Mouse (Mus musculus): ENCODE data around the gene Galnt7.
"Not testable (repeated sequence)": the region's sequence is repeated elsewhere in the genome, so short reads cannot be mapped to it uniquely, and the experiment has no call there.

Gene Galnt7

GRCm38 (mm10) chr8:57534495-57534894, 118.3 kb downstream of the Galnt7 start:
- no peak for DNase-seq

GRCm38 (mm10) chr8:57533106-57533505, 119.7 kb downstream of the Galnt7 start:
- DNase-seq, result no peak

- no peak for DNase-seq
Observed at GRCm38 (mm10) chr8:57532223-57532622, 120.6 kb downstream of the Galnt7 start.

- DNase-seq, result peak; percentile 77
Observed at GRCm38 (mm10) chr8:57530666-57531349, 122.0 kb downstream of the Galnt7 start.

- DNase-seq, result no peak
Observed at GRCm38 (mm10) chr8:57530238-57530637, 122.6 kb downstream of the Galnt7 start.

- DNase-seq, result no peak
Observed at GRCm38 (mm10) chr8:57528036-57528435, 124.8 kb downstream of the Galnt7 start.

GRCm38 (mm10) chr8:57520186-57520786, 132.5 kb downstream of the Galnt7 start:
- no peak for DNase-seq

GRCm38 (mm10) chr8:57517723-57518122, 135.1 kb downstream of the Galnt7 start:
- no peak for DNase-seq

GRCm38 (mm10) chr8:57516685-57517084, 136.1 kb downstream of the Galnt7 start:
- DNase-seq, result not testable (repeated sequence)

GRCm38 (mm10) chr8:57513178-57513661, 139.6 kb downstream of the Galnt7 start:
- not testable (repeated sequence) for DNase-seq

- peak; percentile 63 for DNase-seq
Observed at GRCm38 (mm10) chr8:57512141-57513056, 140.4 kb downstream of the Galnt7 start.

- DNase-seq, result peak; percentile 100
Observed at GRCm38 (mm10) chr8:57511316-57512118, 141.3 kb downstream of the Galnt7 start, which contains the start of gene Hmgb2. TSS of gene Hmgb2 (plus strand) at chr8:57511907.

- no peak for DNase-seq
Observed at GRCm38 (mm10) chr8:57510791-57511315, 142.0 kb downstream of the Galnt7 start.

- DNase-seq, result no peak
Observed at GRCm38 (mm10) chr8:57508657-57509056, 144.2 kb downstream of the Galnt7 start.

GRCm38 (mm10) chr8:57507556-57508063, 145.2 kb downstream of the Galnt7 start:
- no peak for DNase-seq

- DNase-seq, result not testable (repeated sequence)
Observed at GRCm38 (mm10) chr8:57505500-57505899, 147.3 kb downstream of the Galnt7 start.

- DNase-seq, result peak; percentile 44
Observed at GRCm38 (mm10) chr8:57503641-57504040, 149.2 kb downstream of the Galnt7 start.

GRCm38 (mm10) chr8:57498847-57499511, 153.9 kb downstream of the Galnt7 start:
- peak; percentile 84 for DNase-seq

- no peak for DNase-seq
Observed at GRCm38 (mm10) chr8:57498494-57498846, 154.4 kb downstream of the Galnt7 start.

GRCm38 (mm10) chr8:57491873-57492272, 161.0 kb downstream of the Galnt7 start:
- DNase-seq, result no peak

GRCm38 (mm10) chr8:57489896-57490295, 162.9 kb downstream of the Galnt7 start:
- DNase-seq, result no peak
